Mouse (Mus musculus) embryonic facial prominence, embryonic 12.5 days (tissue): ENCODE data around the gene Patl1. TPM values are rescaled to one million over a fixed set of nuclear protein-coding genes. Genes with fewer than 3 reads are reported as not detected.
"Not testable (repeated sequence)": the region's sequence is repeated elsewhere in the genome, so short reads cannot be mapped to it uniquely, and the experiment has no call there.

Experiments
- ATAC-seq: fragments of 200-750 bp; cut with Nextera tagmentation; 2 replicates; pipeline ENCODE4 v1.8.0; 2017; ENCODE audit not compliant: insufficient number of reproducible peaks, insufficient read depth, low FRiP score, low TSS enrichment
- H3K27ac ChIP-seq: fragments of 300-500 bp; sonication (generic); 2 replicates; pipeline ENCODE4 v1.5.1; 2016; ENCODE audit warnings: mild to moderate bottlenecking
- H3K27me3 ChIP-seq: fragments of 300-500 bp; sonication (generic); 2 replicates; pipeline ENCODE4 v1.6.1; 2016; ENCODE audit warnings: mild to moderate bottlenecking, moderate library complexity
- H3K36me3 ChIP-seq: fragments of 300-500 bp; sonication (generic); 2 replicates; pipeline ENCODE4 v1.6.1; 2016; ENCODE audit warnings: mild to moderate bottlenecking
- H3K4me1 ChIP-seq: fragments of 300-500 bp; sonication (generic); 2 replicates; pipeline ENCODE4 v1.6.1; 2016
- H3K4me2 ChIP-seq: fragments of 300-500 bp; sonication (generic); replicated peaks from 2 replicates; pipeline ENCODE4 v1.6.1; 2016; ENCODE audit warnings: mild to moderate bottlenecking, moderate library complexity
- H3K4me3 ChIP-seq: fragments of 300-500 bp; sonication (generic); 2 replicates; pipeline ENCODE4 v1.5.1; 2016; ENCODE audit warnings: mild to moderate bottlenecking
- H3K9ac ChIP-seq: fragments of 300-500 bp; sonication (generic); 2 replicates; pipeline ENCODE4 v1.6.1; 2016; ENCODE audit warnings: mild to moderate bottlenecking, moderate library complexity
- H3K9me3 ChIP-seq: fragments of 300-500 bp; sonication (generic); 2 replicates; pipeline ENCODE4 v1.6.1; 2016; ENCODE audit warnings: mild to moderate bottlenecking, moderate library complexity
- WGBS: fragments of 180-500 bp; shearing (Covaris S2); methylation state at CpG from one replicate; pipeline ENCODE4 v1.1.7; 2016; 5-methylcytosine and 5-hydroxymethylcytosine counted together
- polyA plus RNA-seq: library from polyadenylated mRNA; unstranded; fragments of >200 nt; fragmentation: Nextera tagmentation; extraction: Ambion mirVana; gene quantifications from 2 replicates; pipeline ENCODE4 v1.2.1, GENCODE M21; 2016

The Patl1 gene
- 19.4 and 20.6 TPM in 2 replicates for polyA plus RNA-seq

DNA sequence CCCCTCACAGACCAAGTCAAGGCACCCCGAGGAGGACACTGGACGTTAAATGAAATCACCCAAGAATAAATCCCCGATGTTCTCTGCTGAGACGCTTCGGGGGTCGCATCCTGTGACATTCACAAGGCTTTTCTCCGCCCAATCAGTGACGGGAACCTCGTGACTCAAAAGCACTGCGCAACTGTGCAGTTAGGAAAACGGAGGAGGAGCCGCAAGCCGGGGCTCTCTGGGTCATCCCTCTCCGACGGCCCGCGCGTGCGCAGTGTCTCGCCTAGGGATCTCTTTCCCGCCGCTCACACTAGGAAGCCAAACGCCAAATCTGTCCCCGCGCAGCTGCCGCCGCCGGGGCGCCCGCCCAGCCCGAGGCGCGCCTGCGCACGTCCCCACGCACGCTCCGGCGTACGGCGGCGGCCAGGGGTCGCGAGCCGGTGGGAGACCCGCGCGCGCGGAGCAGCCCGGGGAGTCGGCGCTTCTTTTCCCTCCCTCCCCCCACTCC is at the start of gene Patl1:
TSS of gene Patl1 (plus strand) at position 363 of the 496 bp plus-strand sequence.
- under 1% methylated on average over 53 of the region's 53 CpGs for WGBS
- Histone ChIP-seq H3K4me1 (peaks cover 10% of the 10 kb centered on the region), H3K27ac (peak within 1 kb of the TSS; percentile 92), H3K36me3 (peaks cover 12% of the 10 kb centered on the region; the same call in 1 of the 2 replicates), H3K27me3 (no peaks in the 10 kb centered on the region), H3K9ac (peak within 1 kb of the TSS; percentile 84), H3K9me3 (no peaks in the 10 kb centered on the region), H3K4me2 (peak within 1 kb of the TSS; percentile 77), H3K4me3 (peak within 1 kb of the TSS; percentile 82)
- peak; percentile 98 for ATAC-seq

DNA sequence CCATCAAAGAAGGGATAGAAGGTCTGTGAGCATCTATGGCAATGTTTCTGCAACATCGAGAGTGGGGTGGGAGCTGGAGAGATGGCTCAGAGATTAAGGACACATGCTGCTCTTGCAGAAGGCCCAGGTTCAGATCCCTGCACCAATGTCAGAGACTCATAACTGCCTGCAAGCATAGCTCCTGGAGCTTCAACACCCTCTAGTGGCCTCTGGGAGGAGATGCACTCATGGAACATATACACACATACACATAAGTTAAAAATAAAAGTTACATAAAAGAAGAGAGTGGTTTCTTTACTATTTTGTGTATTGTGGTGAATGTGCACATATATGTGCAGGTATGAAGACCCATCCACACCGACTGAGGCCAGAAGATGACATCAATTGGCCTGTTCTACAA is 44.4 kb upstream of the Patl1 start:
- ATAC-seq: no peak
- 74% methylated on average over 2 of the region's 2 CpGs for WGBS
- no peak overlapping the region for H3K27ac ChIP-seq

DNA sequence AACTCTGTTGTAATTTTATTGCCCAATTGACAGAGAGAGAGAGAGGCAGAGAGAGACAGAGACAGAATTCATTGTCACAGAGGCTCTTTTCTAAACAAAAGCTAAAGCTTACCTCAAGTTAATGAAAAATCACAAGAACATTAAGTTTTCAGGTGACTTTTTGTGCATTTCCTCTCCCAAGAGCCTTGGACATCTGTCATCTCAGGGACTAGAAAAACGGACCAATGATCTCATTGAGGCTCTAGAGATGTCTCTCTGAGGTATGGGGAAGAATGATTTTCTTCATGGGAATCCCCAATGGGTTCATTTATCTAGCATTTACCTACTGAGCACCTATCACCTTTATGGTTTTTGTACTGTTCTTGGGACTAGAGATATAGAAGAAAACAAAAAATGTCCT is 37.2 kb upstream of the Patl1 start, which contains the start of gene Olfr1419:
TSS of gene Olfr1419 (minus strand) at position 101 of the 400 bp plus-strand sequence.
- no peak within 1 kb of the TSS for H3K4me3 ChIP-seq

More for the DNA sequence above, 44.4 kb upstream of the Patl1 start:
- Histone ChIP-seq H3K4me1 (no peaks in the 10 kb centered on the region), H3K4me3 (no peak overlapping the region), H3K9me3 (peaks cover 4% of the 10 kb centered on the region; the same call in 1 of the 2 replicates), H3K36me3 (no peaks in the 10 kb centered on the region), H3K27me3 (no peaks in the 10 kb centered on the region), H3K9ac (no peak overlapping the region), H3K4me2 (no peak overlapping the region)

DNA sequence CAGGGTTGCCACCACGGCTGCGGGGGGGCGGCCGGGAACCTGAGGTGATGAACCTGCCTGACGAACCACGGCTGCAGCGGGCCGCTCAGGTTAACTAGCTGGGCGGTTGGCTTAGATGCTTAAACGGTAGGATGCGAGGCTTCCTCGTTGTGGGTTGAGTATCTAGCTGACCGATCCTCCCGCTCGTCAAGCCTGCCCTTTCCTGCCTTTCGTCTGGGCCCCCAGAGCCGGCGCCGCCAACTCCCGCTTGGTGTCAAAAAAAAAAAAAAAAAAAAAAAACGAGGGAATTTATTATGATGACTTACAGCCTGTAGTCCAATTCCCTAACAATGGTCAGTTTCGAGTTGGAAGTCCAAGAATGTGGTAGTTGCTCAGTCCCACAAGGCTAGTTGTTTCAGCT is 33.8 kb upstream of the Patl1 start:
- H3K4me2 ChIP-seq, H3K36me3 ChIP-seq, H3K9me3 ChIP-seq, H3K9ac ChIP-seq, H3K27me3 ChIP-seq, H3K27ac ChIP-seq, H3K4me3 ChIP-seq, H3K4me1 ChIP-seq, ATAC-seq: not testable (repeated sequence)
- 63% methylated on average over 22 of the region's 22 CpGs for WGBS

More for the DNA sequence above, 37.2 kb upstream of the Patl1 start, which contains the start of gene Olfr1419:
- H3K4me2 ChIP-seq: no peak within 1 kb of the TSS
- no peaks in the 10 kb centered on the region for H3K27me3 ChIP-seq
- WGBS: 47% methylated on average over 1 of the region's 1 CpGs
- ATAC-seq: no peak
- H3K9ac ChIP-seq: no peak within 1 kb of the TSS
- H3K27ac ChIP-seq: no peak within 1 kb of the TSS
- H3K4me1 ChIP-seq: no peaks in the 10 kb centered on the region
- no peaks in the 10 kb centered on the region for H3K36me3 ChIP-seq
- H3K9me3 ChIP-seq: no peaks in the 10 kb centered on the region

DNA sequence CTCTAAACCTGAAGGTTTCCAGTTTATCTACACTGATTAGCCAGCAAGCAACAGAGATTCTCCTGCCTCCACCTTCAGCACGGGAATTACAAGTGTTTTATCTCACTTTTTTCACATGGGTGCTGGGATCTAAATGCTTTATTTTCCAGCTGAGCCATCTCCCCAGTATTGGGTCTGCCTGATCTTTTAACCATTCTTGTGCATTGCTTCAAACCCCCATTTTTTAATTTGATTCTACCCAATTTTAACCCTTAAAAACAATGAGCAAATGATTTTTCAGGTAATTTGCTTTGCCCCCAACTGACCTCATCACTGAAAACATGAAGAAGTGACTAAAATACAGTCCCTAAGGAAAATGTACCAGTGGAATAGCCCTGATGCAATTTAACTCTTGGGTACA is 25.9 kb upstream of the Patl1 start, which contains the start of gene Olfr1420:
TSS of gene Olfr1420 (plus strand) at position 301 of the 400 bp plus-strand sequence.
- WGBS: 57% methylated on average over 1 of the region's 1 CpGs
- no peaks in the 10 kb centered on the region for H3K9me3 ChIP-seq
- H3K27me3 ChIP-seq: no peaks in the 10 kb centered on the region
- H3K9ac ChIP-seq: no peak within 1 kb of the TSS
- no peaks in the 10 kb centered on the region; the same call in 1 of the 2 replicates for H3K4me1 ChIP-seq
- no peak within 1 kb of the TSS for H3K4me3 ChIP-seq
- H3K27ac ChIP-seq: no peak within 1 kb of the TSS
- no peaks in the 10 kb centered on the region for H3K36me3 ChIP-seq
- no peak for ATAC-seq
- no peak within 1 kb of the TSS for H3K4me2 ChIP-seq

DNA sequence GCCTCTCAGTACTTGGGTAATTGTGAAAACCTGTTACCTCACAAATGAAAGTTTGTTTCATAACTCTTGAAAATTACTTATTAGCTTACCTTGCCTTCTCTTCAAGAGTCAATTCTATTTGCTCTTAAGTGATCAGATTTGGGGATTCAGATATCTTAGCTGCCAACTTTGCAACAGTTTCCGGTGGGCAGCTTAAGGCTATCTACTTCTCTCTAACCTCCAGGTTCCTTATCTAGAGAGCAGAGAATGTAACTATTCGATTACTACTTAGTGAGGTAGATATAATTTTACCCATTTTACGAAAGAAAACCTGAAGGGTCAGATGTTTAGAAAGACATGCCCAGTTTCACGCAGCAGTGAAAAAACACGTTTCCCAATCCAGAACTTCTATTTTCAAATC is 1.2 kb upstream of the Patl1 start:
- no peak for ATAC-seq
- Histone ChIP-seq H3K9me3 (no peaks in the 10 kb centered on the region), H3K9ac (no peak overlapping the region; the same call in 1 of the 2 replicates), H3K4me2 (peak overlapping the region; percentile 77), H3K36me3 (peaks cover 12% of the 10 kb centered on the region; the same call in 1 of the 2 replicates), H3K27me3 (no peaks in the 10 kb centered on the region), H3K4me1 (peaks cover 10% of the 10 kb centered on the region), H3K27ac (no peak overlapping the region), H3K4me3 (peak overlapping the region; percentile 82)
- WGBS: 94% methylated on average over 5 of the region's 5 CpGs

DNA sequence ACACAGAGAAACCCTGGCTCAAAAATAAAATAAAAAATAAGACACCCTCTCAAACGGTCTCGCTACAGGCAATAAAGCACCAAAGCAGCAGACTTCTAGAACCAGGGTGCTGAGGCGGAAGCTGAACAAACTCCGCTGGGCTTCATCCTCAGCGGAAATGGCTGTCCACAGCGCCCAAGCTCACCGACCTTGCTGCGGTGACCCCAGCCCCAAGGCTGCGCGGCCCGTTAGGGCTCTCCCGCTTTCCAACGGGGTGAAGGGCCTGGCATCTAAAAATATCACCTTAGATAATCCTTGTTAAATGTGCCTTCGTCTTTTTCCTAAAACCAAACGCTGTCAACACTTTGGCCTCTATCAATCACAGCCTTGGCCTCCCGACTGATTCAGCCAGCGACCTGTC is 596 bp upstream of the Patl1 start:
- Histone ChIP-seq H3K9me3 (no peaks in the 10 kb centered on the region), H3K27me3 (no peaks in the 10 kb centered on the region), H3K4me2 (peak overlapping the region; percentile 77), H3K4me1 (peaks cover 10% of the 10 kb centered on the region), H3K9ac (peak overlapping the region; percentile 68), H3K36me3 (peaks cover 12% of the 10 kb centered on the region; the same call in 1 of the 2 replicates), H3K4me3 (peak overlapping the region; percentile 82), H3K27ac (peak overlapping the region; percentile 92)
- WGBS: 3% methylated on average over 17 of the region's 17 CpGs
- peak; percentile 35; the same call in 1 of the 2 replicates for ATAC-seq

DNA sequence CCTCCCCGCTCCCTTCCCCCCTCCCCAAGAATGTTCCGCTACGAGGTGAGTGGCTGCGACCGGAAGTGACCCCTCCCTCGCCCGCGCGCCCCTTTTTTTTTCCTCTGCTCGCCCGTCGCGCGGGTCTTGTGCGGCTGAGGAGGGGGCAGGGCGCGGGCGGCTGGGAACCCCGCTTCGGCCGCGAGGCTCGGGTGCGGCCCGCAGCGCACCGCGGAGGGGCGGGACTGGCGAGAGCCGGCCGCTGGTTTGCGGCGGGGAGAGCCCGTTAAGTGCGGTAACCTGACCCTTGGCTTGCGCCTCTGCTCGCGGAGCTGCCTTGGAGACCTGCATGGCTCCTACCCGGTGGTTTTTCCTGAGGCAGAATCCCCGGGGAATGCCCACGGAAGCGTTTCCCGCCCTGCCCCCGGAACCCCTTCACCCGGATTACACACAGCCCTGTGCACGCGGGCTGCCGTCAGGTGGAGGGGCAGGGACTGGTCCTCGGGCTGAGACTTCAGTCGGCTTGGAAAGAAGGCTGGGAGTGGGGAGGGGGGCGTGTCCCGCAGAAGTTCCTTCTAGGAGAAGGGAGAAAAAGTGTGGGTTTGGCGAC is 428 bp downstream of the Patl1 start:
- Histone ChIP-seq H3K9me3 (no peaks in the 10 kb centered on the region), H3K4me3 (peak overlapping the region; percentile 82), H3K27me3 (no peaks in the 10 kb centered on the region), H3K27ac (peak overlapping the region; percentile 92), H3K36me3 (peaks cover 12% of the 10 kb centered on the region; the same call in 1 of the 2 replicates), H3K9ac (peak overlapping the region; percentile 84), H3K4me2 (peak overlapping the region; percentile 77), H3K4me1 (peaks cover 10% of the 10 kb centered on the region)
- peak; percentile 68 for ATAC-seq
- WGBS: under 1% methylated on average over 49 of the region's 54 CpGs

DNA sequence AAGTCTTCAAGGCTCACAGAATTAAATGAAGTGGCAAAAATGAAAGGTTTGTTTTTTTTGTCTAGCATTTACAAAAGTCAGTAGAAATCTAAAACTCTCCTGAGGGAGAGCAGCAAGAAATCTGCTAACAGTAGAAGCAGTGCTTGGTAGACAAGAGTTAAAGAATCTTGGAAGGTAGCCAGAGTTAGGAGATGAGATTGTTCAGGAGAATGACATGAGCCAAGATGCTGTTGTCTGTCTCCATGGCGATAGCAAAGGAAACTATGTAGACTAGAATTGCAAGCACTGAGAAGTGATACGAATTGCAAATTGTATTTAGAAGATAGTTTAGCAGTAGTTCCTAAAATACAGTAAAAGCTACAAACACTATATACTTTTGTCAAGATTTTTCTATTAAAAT is 3.6 kb downstream of the Patl1 start:
- Histone ChIP-seq H3K9ac (no peak overlapping the region), H3K27ac (no peak overlapping the region), H3K27me3 (no peaks in the 10 kb centered on the region), H3K36me3 (peaks cover 22% of the 10 kb centered on the region), H3K9me3 (no peaks in the 10 kb centered on the region), H3K4me2 (no peak overlapping the region), H3K4me3 (no peak overlapping the region), H3K4me1 (peaks cover 10% of the 10 kb centered on the region)
- 60% methylated on average over 2 of the region's 2 CpGs for WGBS
- ATAC-seq: no peak

DNA sequence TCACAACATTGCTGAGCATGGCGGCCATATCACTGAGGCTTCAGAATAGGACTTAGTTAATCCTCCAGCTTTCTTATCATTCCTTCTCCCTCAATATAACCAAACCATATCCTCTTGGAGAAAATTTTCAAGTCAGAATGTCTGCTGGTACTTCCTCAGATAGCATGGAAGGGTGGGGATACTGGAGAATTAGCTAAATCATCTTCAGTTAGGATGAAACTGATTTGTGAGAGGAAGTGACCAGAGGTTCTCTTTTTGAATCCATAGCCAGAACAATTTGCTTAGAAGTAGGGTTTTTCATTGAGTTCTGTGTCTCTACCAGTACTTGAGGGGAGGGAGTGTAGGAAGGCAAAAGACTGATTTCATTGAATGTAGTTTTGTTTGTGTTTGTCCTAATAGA is 9.9 kb downstream of the Patl1 start:
- H3K4me2 ChIP-seq: no peak overlapping the region
- H3K27ac ChIP-seq: no peak overlapping the region
- 97% methylated on average over 1 of the region's 1 CpGs for WGBS
- no peaks in the 10 kb centered on the region for H3K9me3 ChIP-seq
- no peaks in the 10 kb centered on the region for H3K4me1 ChIP-seq
- H3K36me3 ChIP-seq: peaks cover 57% of the 10 kb centered on the region
- no peak for ATAC-seq
- H3K9ac ChIP-seq: no peak overlapping the region
- H3K27me3 ChIP-seq: no peaks in the 10 kb centered on the region
- H3K4me3 ChIP-seq: no peak overlapping the region

DNA sequence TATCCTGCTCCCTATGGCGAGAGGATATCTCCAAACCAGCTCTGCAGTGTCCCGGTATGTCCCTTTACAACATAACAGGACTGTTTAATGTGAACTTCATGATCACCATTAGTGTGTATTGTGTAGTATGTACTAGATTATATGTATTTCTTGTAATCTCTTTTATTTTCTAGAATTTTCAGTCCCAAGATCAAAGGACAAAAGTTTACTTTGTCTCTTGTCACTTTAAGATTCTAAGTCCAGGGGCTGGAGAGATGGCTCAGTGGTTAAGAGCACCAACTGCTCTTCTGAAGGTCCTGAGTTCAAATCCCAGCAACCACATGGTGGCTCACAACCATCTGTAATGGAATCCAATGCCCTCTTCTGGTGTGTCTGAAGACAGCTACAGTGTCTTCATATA is 10.3 kb downstream of the Patl1 start:
- WGBS: 96% methylated on average over 2 of the region's 2 CpGs
- not testable (repeated sequence) for ATAC-seq
- peaks cover 61% of the 10 kb centered on the region for H3K36me3 ChIP-seq

DNA sequence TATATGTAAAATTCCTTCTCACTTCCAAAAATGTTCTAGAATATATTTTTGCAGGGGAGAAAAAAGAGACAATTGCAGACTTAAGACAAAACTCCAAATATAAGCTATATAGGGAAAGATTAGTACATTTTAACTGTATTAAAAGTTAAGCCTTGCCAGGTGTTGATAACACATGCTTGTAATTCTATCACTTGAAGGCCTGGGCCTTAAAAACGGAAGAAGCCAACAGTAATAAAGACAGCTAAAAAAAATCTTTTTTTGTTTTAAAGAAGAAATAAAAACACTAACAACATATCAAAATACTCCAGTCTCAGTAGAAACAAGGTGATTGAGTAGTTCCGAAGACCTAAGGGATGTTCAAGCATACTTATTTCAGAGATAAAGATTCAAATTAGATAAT is 14.2 kb downstream of the Patl1 start:
- Histone ChIP-seq H3K27ac (no peak overlapping the region), H3K9me3 (no peaks in the 10 kb centered on the region), H3K4me2 (no peak overlapping the region), H3K27me3 (no peaks in the 10 kb centered on the region), H3K4me3 (no peak overlapping the region), H3K9ac (no peak overlapping the region), H3K4me1 (no peaks in the 10 kb centered on the region), H3K36me3 (peaks cover 76% of the 10 kb centered on the region)
- no peak for ATAC-seq
- WGBS: 91% methylated on average over 2 of the region's 2 CpGs

More for the DNA sequence above, 10.3 kb downstream of the Patl1 start:
- H3K9me3 ChIP-seq, H3K27me3 ChIP-seq, H3K9ac ChIP-seq, H3K4me1 ChIP-seq, H3K4me2 ChIP-seq, H3K27ac ChIP-seq, H3K4me3 ChIP-seq: not testable (repeated sequence)
